Mouse (Mus musculus) brown adipose tissue, adult 24 weeks (tissue): ENCODE results near the gene Rpusd2. TPM values are rescaled to one million over a fixed set of nuclear protein-coding genes. Genes with fewer than 3 reads are reported as not detected.

Source experiments
- H3K27ac ChIP-seq: fragments of 200-500 bp; replicated peaks from 2 replicates; pipeline ENCODE4 v1.5.1; 2012; ENCODE audit warnings: low read depth, mild to moderate bottlenecking, low read length
- H3K4me1 ChIP-seq: fragments of 200-500 bp; 2 replicates; pipeline ENCODE4 v1.6.1; 2012; ENCODE audit warnings: low read length, mixed read lengths; ENCODE audit not compliant: control insufficient read depth, insufficient read depth, insufficient read length
- H3K4me3 ChIP-seq: fragments of 200-500 bp; 2 replicates; pipeline ENCODE4 v1.5.1; 2012; ENCODE audit warnings: low read depth, mild to moderate bottlenecking, low read length, moderate library complexity; ENCODE audit not compliant: insufficient read depth
- polyA plus RNA-seq: library from polyadenylated mRNA; stranded (reverse); fragments of >200 nt; gene quantifications from 2 replicates; pipeline ENCODE4 v1.2.4, GENCODE M21; 2012; ENCODE audit not compliant: missing spikeins, insufficient read depth, insufficient read length

Rpusd2 gene
- polyA plus RNA-seq, 1 experiment: 2.3 TPM

DNA sequence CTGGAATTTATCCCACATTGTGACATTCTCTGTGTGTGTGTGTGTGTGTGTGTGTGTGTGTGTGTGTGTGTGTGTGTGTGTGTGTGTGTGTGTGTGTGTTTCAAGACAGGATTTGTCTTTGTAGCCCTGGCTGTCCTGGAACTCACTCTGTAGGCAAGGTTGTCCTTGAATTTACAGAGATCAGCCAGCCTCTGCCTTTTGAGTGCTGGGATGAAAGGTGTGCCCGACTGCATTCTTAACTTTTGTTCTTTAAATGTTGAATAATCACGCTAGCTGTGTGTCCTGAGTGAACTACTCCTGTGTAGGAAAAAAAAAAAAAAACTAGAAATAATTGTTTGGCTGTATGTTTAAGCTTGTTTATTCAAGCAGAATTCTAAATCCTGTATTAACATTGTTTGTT, 51.6 kb downstream of the Rpusd2 start:
- H3K27ac ChIP-seq: no peak overlapping the region
- H3K4me3 ChIP-seq: no peak overlapping the region
- no peaks in the 10 kb centered on the region for H3K4me1 ChIP-seq

Other genes with a start within 250 kb of the Rpusd2 start
- 1.5 TPM in 1 of 2 replicates, not detected in the other for gene Knstrn, start 220.8 kb upstream of the Rpusd2 start, polyA plus RNA-seq
- gene Ivd, start 172.8 kb upstream of the Rpusd2 start, polyA plus RNA-seq: 134 and 164 TPM in 2 replicates
- gene Bahd1, start 134.4 kb upstream of the Rpusd2 start, polyA plus RNA-seq: 3.8 and 4.3 TPM in 2 replicates
- 4.2 and 4.7 TPM in 2 replicates for gene Chst14, start 108.3 kb upstream of the Rpusd2 start, polyA plus RNA-seq
- gene Ccdc32, start 5.4 kb upstream of the Rpusd2 start, polyA plus RNA-seq: 13.3 and 19.1 TPM in 2 replicates
- gene Knl1, start 12.3 kb downstream of the Rpusd2 start, polyA plus RNA-seq: not detected in 2 replicates
- gene Rad51, start 78.0 kb downstream of the Rpusd2 start, polyA plus RNA-seq: 0.83 TPM in 1 of 2 replicates, not detected in the other
- gene Rmdn3, start 122.2 kb downstream of the Rpusd2 start, polyA plus RNA-seq: 124 and 184 TPM in 2 replicates
- 1.7 and 2.4 TPM in 2 replicates for gene Gchfr, start 133.0 kb downstream of the Rpusd2 start, polyA plus RNA-seq
- gene Gm14137, start 139.7 kb downstream of the Rpusd2 start, polyA plus RNA-seq: not detected in 2 replicates
- gene Zfyve19, start 173.8 kb downstream of the Rpusd2 start, polyA plus RNA-seq: 16.2 and 21.0 TPM in 2 replicates
- 7.8 and 8.8 TPM in 2 replicates for gene Dnajc17, start 174.0 kb downstream of the Rpusd2 start, polyA plus RNA-seq
- not detected in 2 replicates for gene Ppp1r14d, start 195.1 kb downstream of the Rpusd2 start, polyA plus RNA-seq
- gene Spint1, start 202.6 kb downstream of the Rpusd2 start, polyA plus RNA-seq: not detected in 2 replicates
- not detected in 2 replicates for gene Rhov, start 236.5 kb downstream of the Rpusd2 start, polyA plus RNA-seq